Mouse (Mus musculus): ENCODE results near the gene Guk1. TPM values are rescaled to one million over a fixed set of nuclear protein-coding genes. Genes with fewer than 3 reads are reported as not detected.
"Not testable (repeated sequence)": the region's sequence is repeated elsewhere in the genome, so short reads cannot be mapped to it uniquely, and the experiment has no call there.

Gene Guk1
- polyA plus RNA-seq, 1 experiment from 2014 or later = 112 TPM

DNA sequence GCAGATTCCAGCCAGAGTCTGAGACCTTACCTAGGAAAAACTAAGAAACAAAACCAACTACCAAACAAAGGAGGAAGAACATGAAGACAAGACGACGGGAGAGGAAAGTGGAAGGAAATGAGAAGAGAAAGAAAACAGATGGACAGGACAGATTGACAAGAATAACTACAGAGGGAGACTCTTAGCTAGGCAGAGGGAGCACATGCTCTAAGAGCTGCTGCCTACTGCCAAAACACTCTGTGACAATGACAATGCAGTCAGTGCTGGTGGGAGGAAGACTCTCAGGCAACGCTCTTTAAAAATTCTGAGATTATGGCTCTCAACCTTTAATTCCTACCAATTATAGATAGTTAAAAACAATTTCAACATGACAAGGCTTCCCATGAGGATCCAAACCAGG lies 24.9 kb upstream of the Guk1 start:
- H3K4me3 ChIP-seq (ENCODE audit: low read depth, low read length) = no peak overlapping the region
- H3K27ac ChIP-seq (ENCODE audit: low read depth, low read length) = no peak overlapping the region
- H3K36me3 ChIP-seq (ENCODE audit: control insufficient read depth, insufficient read depth, low read length) = peaks cover 2% of the 10 kb centered on the region; the same call in 1 of the 2 replicates
- no peaks in the 10 kb centered on the region for H3K9me3 ChIP-seq (ENCODE audit: control insufficient read depth, low read length)
- no peak overlapping the region for H3K9ac ChIP-seq (ENCODE audit: low read length)
- ATAC-seq (ENCODE audit: insufficient read depth, low FRiP score, low TSS enrichment) (no peak), DNase-seq (ENCODE audit: low spot score) (no peak)
- H3K4me1 ChIP-seq (ENCODE audit: control insufficient read depth, insufficient read depth, low read length) = no peaks in the 10 kb centered on the region
- no peaks in the 10 kb centered on the region for H3K27me3 ChIP-seq (ENCODE audit: control insufficient read depth, insufficient read depth, low read length)
- WGBS = 89% methylated on average over 3 of the region's 3 CpGs
- H3K4me2 ChIP-seq (ENCODE audit: low read depth) = no peak overlapping the region

DNA sequence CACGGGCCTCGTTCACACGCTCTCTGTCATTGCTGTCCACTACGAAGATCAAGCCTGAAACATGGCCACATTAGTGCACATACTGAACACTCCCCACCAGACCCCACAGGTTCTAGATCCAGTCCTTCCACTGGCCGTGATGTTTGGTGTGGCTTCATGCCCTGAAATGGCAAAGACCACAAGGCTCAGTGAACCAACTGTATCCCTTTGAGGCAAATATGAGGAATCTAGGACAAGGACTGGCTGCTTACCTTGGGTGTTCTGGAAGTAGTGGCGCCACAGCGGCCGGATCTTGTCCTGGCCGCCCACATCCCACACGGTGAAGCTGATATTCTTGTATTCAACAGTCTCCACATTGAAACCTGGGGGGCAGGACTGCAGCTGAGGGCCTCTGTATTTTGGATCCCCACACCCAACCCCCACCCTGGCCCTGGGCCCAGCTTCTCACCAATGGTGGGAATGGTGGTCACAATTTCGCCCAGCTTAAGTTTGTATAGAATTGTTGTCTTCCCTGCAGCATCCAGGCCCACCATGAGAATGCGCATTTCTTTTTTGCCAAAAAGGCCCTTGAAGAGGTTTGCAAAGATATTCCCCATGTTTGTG lies 21.0 kb upstream of the Guk1 start:
- H3K27ac ChIP-seq (ENCODE audit: low read depth, low read length) = no peak overlapping the region
- H3K9ac ChIP-seq (ENCODE audit: low read length) = no peak overlapping the region
- H3K4me3 ChIP-seq (ENCODE audit: low read depth, low read length) = no peak overlapping the region
- no peak for DNase-seq (ENCODE audit: low spot score)
- no peaks in the 10 kb centered on the region for H3K27me3 ChIP-seq (ENCODE audit: control insufficient read depth, insufficient read depth, low read length)
- no peaks in the 10 kb centered on the region for H3K9me3 ChIP-seq (ENCODE audit: control insufficient read depth, low read length)
- 94% methylated on average over 12 of the region's 12 CpGs for WGBS
- 0 out of 2 replicates have a peak, but pooled peaks cover 8% of the 10 kb centered on the region for H3K4me1 ChIP-seq (ENCODE audit: control insufficient read depth, insufficient read depth, low read length)
- H3K36me3 ChIP-seq (ENCODE audit: control insufficient read depth, insufficient read depth, low read length) = peaks cover 15% of the 10 kb centered on the region
- no peak overlapping the region for H3K4me2 ChIP-seq (ENCODE audit: low read depth)
- no peak for ATAC-seq (ENCODE audit: insufficient read depth, low FRiP score, low TSS enrichment)

DNA sequence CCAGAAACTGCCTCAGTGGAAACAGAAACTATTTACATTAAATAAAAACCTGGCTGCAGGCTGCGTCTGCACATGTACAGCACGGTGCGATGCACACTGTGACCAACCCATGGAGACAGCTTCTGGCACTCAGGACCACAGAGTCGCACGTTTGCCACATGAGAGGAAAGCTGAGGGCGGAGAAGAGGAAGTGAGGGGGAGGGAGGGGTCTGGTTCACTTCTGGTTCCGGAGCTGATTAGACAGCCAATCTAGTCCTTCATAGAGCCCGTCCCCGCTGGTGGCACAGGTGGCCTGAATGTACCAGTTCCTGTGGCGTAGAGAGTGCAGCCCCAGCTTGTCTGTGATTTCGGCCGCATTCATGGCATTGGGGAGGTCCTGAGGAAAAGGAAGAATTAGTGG lies 20.3 kb upstream of the Guk1 start:
- not testable (repeated sequence) for H3K27me3 ChIP-seq (ENCODE audit: control insufficient read depth, insufficient read depth, low read length); ATAC-seq (ENCODE audit: insufficient read depth, low FRiP score, low TSS enrichment); H3K4me2 ChIP-seq (ENCODE audit: low read depth); H3K4me3 ChIP-seq (ENCODE audit: low read depth, low read length); H3K9me3 ChIP-seq (ENCODE audit: control insufficient read depth, low read length); DNase-seq (ENCODE audit: low spot score); H3K4me1 ChIP-seq (ENCODE audit: control insufficient read depth, insufficient read depth, low read length); H3K9ac ChIP-seq (ENCODE audit: low read length); H3K27ac ChIP-seq (ENCODE audit: low read depth, low read length)
- peaks cover 15% of the 10 kb centered on the region for H3K36me3 ChIP-seq (ENCODE audit: control insufficient read depth, insufficient read depth, low read length)
- 87% methylated on average over 12 of the region's 12 CpGs for WGBS

DNA sequence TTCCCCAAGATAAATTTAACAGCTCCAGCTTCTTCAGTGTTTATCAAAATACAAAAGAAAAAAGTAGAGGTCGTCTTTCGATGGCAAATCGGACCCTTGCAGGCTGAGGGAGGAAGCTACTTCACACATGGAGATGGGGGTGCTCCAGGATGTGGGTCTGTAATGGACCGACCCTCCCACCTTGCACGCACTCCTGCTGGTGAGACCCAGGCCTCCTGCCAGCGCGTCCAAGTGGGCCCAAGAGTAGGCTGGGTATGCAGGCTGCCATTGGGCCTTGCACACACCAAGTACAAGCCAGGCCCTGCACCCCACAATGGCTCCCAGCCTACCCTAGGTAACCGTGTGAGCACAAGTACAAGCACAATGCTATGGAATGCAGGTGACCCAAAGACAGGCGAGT lies 19.5 kb upstream of the Guk1 start:
- WGBS = 86% methylated on average over 9 of the region's 9 CpGs
- peaks cover 15% of the 10 kb centered on the region for H3K36me3 ChIP-seq (ENCODE audit: control insufficient read depth, insufficient read depth, low read length)
- ATAC-seq (ENCODE audit: insufficient read depth, low FRiP score, low TSS enrichment) = not testable (repeated sequence)

DNA sequence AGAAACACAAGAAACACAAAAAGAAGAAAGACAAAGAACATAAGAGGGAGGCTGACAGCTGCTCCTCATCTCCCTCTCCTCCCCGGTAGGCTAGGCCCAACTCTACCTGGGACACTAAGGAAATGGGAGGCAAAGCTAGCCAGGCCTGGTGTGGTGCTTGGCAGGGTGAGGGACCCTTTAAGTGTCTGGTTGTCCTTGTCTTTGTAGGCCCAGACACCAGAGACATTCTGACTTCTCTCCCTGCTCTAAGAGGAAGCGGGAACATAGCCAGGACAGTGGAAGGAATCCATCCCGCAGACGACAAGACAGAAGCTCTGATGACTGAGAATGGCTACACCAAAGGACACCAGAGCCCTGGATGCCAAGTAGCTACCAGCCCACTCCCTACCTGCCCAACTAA lies 18.0 kb upstream of the Guk1 start:
- WGBS = 88% methylated on average over 4 of the region's 4 CpGs
- DNase-seq (ENCODE audit: low spot score) (no peak), ATAC-seq (ENCODE audit: insufficient read depth, low FRiP score, low TSS enrichment) (no peak)
- no peak overlapping the region for H3K4me2 ChIP-seq (ENCODE audit: low read depth)
- H3K9me3 ChIP-seq (ENCODE audit: control insufficient read depth, low read length) = no peaks in the 10 kb centered on the region
- no peak overlapping the region for H3K4me3 ChIP-seq (ENCODE audit: low read depth, low read length)
- no peaks in the 10 kb centered on the region for H3K27me3 ChIP-seq (ENCODE audit: control insufficient read depth, insufficient read depth, low read length)
- 0 out of 2 replicates have a peak, but pooled peaks cover 8% of the 10 kb centered on the region for H3K4me1 ChIP-seq (ENCODE audit: control insufficient read depth, insufficient read depth, low read length)
- H3K9ac ChIP-seq (ENCODE audit: low read length) = no peak overlapping the region
- peaks cover 17% of the 10 kb centered on the region for H3K36me3 ChIP-seq (ENCODE audit: control insufficient read depth, insufficient read depth, low read length)
- no peak overlapping the region for H3K27ac ChIP-seq (ENCODE audit: low read depth, low read length)

More for the DNA sequence above, 19.5 kb upstream of the Guk1 start:
- not testable (repeated sequence) for H3K4me1 ChIP-seq (ENCODE audit: control insufficient read depth, insufficient read depth, low read length); H3K27me3 ChIP-seq (ENCODE audit: control insufficient read depth, insufficient read depth, low read length); H3K27ac ChIP-seq (ENCODE audit: low read depth, low read length); H3K4me2 ChIP-seq (ENCODE audit: low read depth); H3K9ac ChIP-seq (ENCODE audit: low read length); DNase-seq (ENCODE audit: low spot score); H3K4me3 ChIP-seq (ENCODE audit: low read depth, low read length); H3K9me3 ChIP-seq (ENCODE audit: control insufficient read depth, low read length)

DNA sequence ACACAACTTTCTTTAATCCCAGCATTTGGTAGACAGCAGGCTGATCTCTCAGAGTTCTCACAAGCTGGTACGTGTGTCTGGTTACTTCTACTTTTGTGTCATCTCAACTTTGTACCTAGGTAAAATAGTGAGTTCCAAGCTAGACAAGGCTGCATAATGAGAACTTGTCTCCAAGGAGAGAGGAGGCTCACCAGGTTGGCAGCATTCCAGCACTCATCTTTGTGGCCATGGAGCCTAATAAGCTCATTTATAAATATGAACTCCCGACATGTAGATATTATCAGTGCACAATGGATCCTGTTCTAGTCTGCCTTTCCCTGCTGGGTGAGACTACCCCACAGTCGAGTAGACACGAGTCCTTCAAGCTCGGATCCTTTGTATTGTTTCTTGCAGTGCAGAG lies 17.6 kb upstream of the Guk1 start:
- 80% methylated on average over 5 of the region's 5 CpGs for WGBS
- Histone ChIP-seq H3K4me3 (ENCODE audit: low read depth, low read length) (no peak overlapping the region; the same call in 1 of the 2 replicates), H3K9ac (ENCODE audit: low read length) (no peak overlapping the region), H3K27me3 (ENCODE audit: control insufficient read depth, insufficient read depth, low read length) (no peaks in the 10 kb centered on the region), H3K4me2 (ENCODE audit: low read depth) (no peak overlapping the region; the same call in 1 of the 2 replicates), H3K4me1 (ENCODE audit: control insufficient read depth, insufficient read depth, low read length) (0 out of 2 replicates have a peak, but pooled peaks cover 8% of the 10 kb centered on the region), H3K27ac (ENCODE audit: low read depth, low read length) (no peak overlapping the region), H3K36me3 (ENCODE audit: control insufficient read depth, insufficient read depth, low read length) (peaks cover 17% of the 10 kb centered on the region), H3K9me3 (ENCODE audit: control insufficient read depth, low read length) (no peaks in the 10 kb centered on the region)
- ATAC-seq (ENCODE audit: insufficient read depth, low FRiP score, low TSS enrichment) (no peak), DNase-seq (ENCODE audit: low spot score) (no peak)

DNA sequence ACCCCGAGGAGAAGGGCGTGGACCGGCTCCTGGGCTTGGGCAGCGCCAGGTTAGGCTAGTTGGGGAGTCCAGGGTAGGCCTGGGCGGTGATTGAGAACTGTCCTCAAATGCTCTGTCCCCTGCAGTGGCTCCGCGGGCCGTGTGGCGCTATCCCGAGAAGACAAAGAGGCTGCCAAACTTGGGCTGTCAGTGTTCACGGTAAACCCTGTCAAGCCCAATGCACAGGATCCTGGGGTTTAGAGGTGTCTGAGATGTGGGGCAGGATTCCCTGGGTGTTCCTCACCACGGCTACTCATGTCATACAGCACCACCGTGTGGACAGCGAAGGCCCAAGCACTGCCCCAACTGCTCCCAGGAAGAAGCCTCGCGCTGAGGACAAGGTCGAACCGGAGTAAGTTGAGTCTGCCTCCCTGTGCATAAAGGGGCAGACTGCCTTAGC lies 17.0 kb upstream of the Guk1 start:
- H3K27ac ChIP-seq (ENCODE audit: low read depth, low read length) = peak overlapping the region; percentile 50
- H3K4me3 ChIP-seq (ENCODE audit: low read depth, low read length) = peak overlapping the region; percentile 64
- DNase-seq (ENCODE audit: low spot score) (peak; percentile 78), ATAC-seq (ENCODE audit: insufficient read depth, low FRiP score, low TSS enrichment) (peak; percentile 45)
- H3K4me2 ChIP-seq (ENCODE audit: low read depth) = peak overlapping the region; percentile 82
- no peaks in the 10 kb centered on the region for H3K27me3 ChIP-seq (ENCODE audit: control insufficient read depth, insufficient read depth, low read length)
- 12% methylated on average over 18 of the region's 18 CpGs for WGBS
- peak overlapping the region; percentile 60 for H3K9ac ChIP-seq (ENCODE audit: low read length)
- no peaks in the 10 kb centered on the region for H3K9me3 ChIP-seq (ENCODE audit: control insufficient read depth, low read length)
- 0 out of 2 replicates have a peak, but pooled peaks cover 8% of the 10 kb centered on the region for H3K4me1 ChIP-seq (ENCODE audit: control insufficient read depth, insufficient read depth, low read length)
- peaks cover 17% of the 10 kb centered on the region for H3K36me3 ChIP-seq (ENCODE audit: control insufficient read depth, insufficient read depth, low read length)

DNA sequence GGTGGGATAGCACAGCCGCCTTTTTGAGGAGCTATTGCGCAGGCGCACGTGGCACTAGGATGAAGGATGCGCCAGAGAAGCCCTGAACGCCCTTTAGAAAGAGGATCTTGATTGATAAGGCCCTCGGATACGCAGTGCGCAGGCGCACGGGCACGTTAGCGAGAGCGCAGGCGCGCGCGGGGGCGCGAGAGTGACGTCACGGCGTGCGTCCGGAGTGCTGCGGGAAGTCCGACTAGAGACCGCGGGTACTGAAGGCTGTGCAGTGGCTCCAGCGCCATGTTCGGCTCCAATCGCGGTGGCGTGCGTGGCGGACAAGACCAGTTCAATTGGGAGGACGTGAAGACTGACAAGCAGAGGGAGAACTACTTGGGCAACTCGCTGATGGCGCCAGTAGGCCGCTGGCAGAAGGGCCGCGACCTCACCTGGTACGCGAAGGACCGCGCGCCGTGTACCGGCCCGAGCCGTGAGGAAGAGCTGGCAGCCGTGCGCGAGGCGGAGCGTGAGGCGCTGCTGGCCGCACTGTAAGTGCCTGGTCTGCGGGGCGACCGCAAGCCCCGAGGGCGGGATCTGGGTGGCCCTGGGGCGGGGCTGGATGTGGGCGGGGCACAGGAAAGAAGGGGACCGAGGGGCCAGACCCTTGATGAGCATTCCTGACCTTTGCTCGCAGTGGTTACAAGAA lies 16.3 kb upstream of the Guk1 start, which contains the start of gene 2310033P09Rik:
Gene 2310033P09Rik (plus strand): TSS at position 169 of the 679 bp plus-strand sequence.
- H3K4me3 ChIP-seq (ENCODE audit: low read depth, low read length) = peak within 1 kb of the TSS; percentile 64
- H3K27ac ChIP-seq (ENCODE audit: low read depth, low read length) = peak within 1 kb of the TSS; percentile 50
- under 1% methylated on average over 54 of the region's 67 CpGs for WGBS
- H3K4me1 ChIP-seq (ENCODE audit: control insufficient read depth, insufficient read depth, low read length) = 0 out of 2 replicates have a peak, but pooled peaks cover 8% of the 10 kb centered on the region
- DNase-seq (ENCODE audit: low spot score) = peak; percentile 99
- no peaks in the 10 kb centered on the region for H3K27me3 ChIP-seq (ENCODE audit: control insufficient read depth, insufficient read depth, low read length)
- H3K9me3 ChIP-seq (ENCODE audit: control insufficient read depth, low read length) = no peaks in the 10 kb centered on the region
- peak within 1 kb of the TSS; percentile 82 for H3K4me2 ChIP-seq (ENCODE audit: low read depth)
- ATAC-seq (ENCODE audit: insufficient read depth, low FRiP score, low TSS enrichment) = peak; percentile 87
- peak within 1 kb of the TSS; percentile 60 for H3K9ac ChIP-seq (ENCODE audit: low read length)
- H3K36me3 ChIP-seq (ENCODE audit: control insufficient read depth, insufficient read depth, low read length) = peaks cover 17% of the 10 kb centered on the region
